Mouse (Mus musculus) lung, postnatal 0 days (tissue): Measurements from ENCODE around the gene Smg1.

ENCODE experiments used
- CTCF ChIP-seq: IDR thresholded peaks from 2 replicates; pipeline ENCODE4 v1.5.1; 2016; ENCODE audit warnings: antibody characterized with exemption, mild to moderate bottlenecking
- EP300 ChIP-seq: IDR thresholded peaks from 2 replicates; pipeline ENCODE4 v1.6.1; 2016; ENCODE audit warnings: antibody characterized with exemption, mild to moderate bottlenecking, control low read depth

DNA sequence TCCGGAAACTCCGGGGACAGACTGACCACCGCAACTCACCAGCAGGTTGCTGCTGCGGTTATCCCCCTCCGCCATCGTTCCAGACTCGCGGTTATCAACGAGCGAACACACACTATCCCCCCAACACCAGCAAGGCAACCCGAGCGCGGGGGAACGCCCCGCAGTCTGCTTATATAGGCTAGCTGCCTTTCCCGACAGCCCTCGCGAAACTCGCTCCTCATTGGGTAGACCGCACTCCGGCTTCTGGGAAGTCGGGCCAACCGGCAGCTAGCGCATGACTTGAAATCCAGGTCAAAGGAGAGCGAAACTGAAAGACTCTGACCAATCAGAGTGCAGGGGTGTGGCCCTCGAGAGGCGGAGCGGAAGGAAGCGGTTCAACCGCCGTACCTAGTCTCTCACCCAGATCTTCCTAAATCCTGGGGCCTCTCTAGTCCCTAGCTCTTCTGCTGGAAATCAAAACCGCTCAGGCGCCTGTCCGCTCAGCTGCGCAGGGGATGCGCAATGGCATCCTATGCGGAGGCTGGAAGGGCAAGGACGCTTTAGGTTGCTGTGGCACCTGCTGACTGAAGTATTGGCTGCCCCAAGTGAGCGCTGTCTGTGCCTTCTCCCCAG is 113.9 kb downstream of the Smg1 start, which contains the start of gene Arl6ip1:
- no peak for TF ChIP-seq CTCF
- 0 out of 2 replicates have a peak, but pooled peaks have one; percentile 7 for TF ChIP-seq EP300
